Mouse (Mus musculus): ENCODE data around the gene Tut1. TPM values are rescaled to one million over a fixed set of nuclear protein-coding genes. Genes with fewer than 3 reads are reported as not detected.
"Not testable (repeated sequence)": the region's sequence is repeated elsewhere in the genome, so short reads cannot be mapped to it uniquely, and the experiment has no call there.

Gene Tut1
- total RNA-seq, 2 experiments from 2014 or later = 14.5 to 28.9 TPM

GRCm38 (mm10) chr19:8942276-8942964 lies 11.2 kb upstream of the Tut1 start:
- ATAC-seq (replicated peaks; ENCODE audit: poor library complexity, severe bottlenecking) = peak; percentile 29

GRCm38 (mm10) chr19:8943047-8943446 lies 10.6 kb upstream of the Tut1 start:
- no peak for ATAC-seq (replicated peaks; ENCODE audit: poor library complexity, severe bottlenecking)

GRCm38 (mm10) chr19:8944062-8944461 lies 9.6 kb upstream of the Tut1 start:
- no peak for ATAC-seq (replicated peaks; ENCODE audit: poor library complexity, severe bottlenecking)

GRCm38 (mm10) chr19:8944750-8945149 lies 8.9 kb upstream of the Tut1 start:
- peak; percentile 21; the same call in 1 of the 2 replicates for ATAC-seq (replicated peaks; ENCODE audit: poor library complexity, severe bottlenecking)

GRCm38 (mm10) chr19:8945251-8945650 lies 8.4 kb upstream of the Tut1 start:
- ATAC-seq (replicated peaks; ENCODE audit: poor library complexity, severe bottlenecking) = no peak

GRCm38 (mm10) chr19:8946929-8947328 lies 6.7 kb upstream of the Tut1 start:
- ATAC-seq (replicated peaks; ENCODE audit: poor library complexity, severe bottlenecking) = no peak

GRCm38 (mm10) chr19:8950190-8950589 lies 3.5 kb upstream of the Tut1 start:
- no peak for ATAC-seq (replicated peaks; ENCODE audit: poor library complexity, severe bottlenecking)

GRCm38 (mm10) chr19:8952241-8952640 lies 1.4 kb upstream of the Tut1 start:
- no peak for ATAC-seq (replicated peaks; ENCODE audit: poor library complexity, severe bottlenecking)

- no peak for ATAC-seq (replicated peaks; ENCODE audit: poor library complexity, severe bottlenecking)
Measured at GRCm38 (mm10) chr19:8954171-8954570, 524 bp downstream of the Tut1 start.

GRCm38 (mm10) chr19:8962256-8962655 lies 8.6 kb downstream of the Tut1 start:
- ATAC-seq (replicated peaks; ENCODE audit: poor library complexity, severe bottlenecking) = no peak

GRCm38 (mm10) chr19:8965075-8965474 lies 11.4 kb downstream of the Tut1 start:
- ATAC-seq (replicated peaks; ENCODE audit: poor library complexity, severe bottlenecking) = no peak

- ATAC-seq (replicated peaks; ENCODE audit: poor library complexity, severe bottlenecking) = no peak
Measured at GRCm38 (mm10) chr19:8965771-8966170, 12.1 kb downstream of the Tut1 start.

- ATAC-seq (replicated peaks; ENCODE audit: poor library complexity, severe bottlenecking) = no peak
Measured at GRCm38 (mm10) chr19:8966198-8966589, 12.5 kb downstream of the Tut1 start.

- ATAC-seq (replicated peaks; ENCODE audit: poor library complexity, severe bottlenecking) = peak; percentile 95
Measured at GRCm38 (mm10) chr19:8966590-8967372, 13.1 kb downstream of the Tut1 start, which contains the start of gene Eef1g. Gene Eef1g (plus strand): TSS chr19:8967041.

- no peak for ATAC-seq (replicated peaks; ENCODE audit: poor library complexity, severe bottlenecking)
Measured at GRCm38 (mm10) chr19:8967373-8967743, 13.7 kb downstream of the Tut1 start.

GRCm38 (mm10) chr19:8967893-8968292 lies 14.2 kb downstream of the Tut1 start:
- no peak for ATAC-seq (replicated peaks; ENCODE audit: poor library complexity, severe bottlenecking)

GRCm38 (mm10) chr19:8972491-8972890 lies 18.8 kb downstream of the Tut1 start:
- not testable (repeated sequence) for ATAC-seq (replicated peaks; ENCODE audit: poor library complexity, severe bottlenecking)

GRCm38 (mm10) chr19:8974638-8975037 lies 21.0 kb downstream of the Tut1 start:
- no peak for ATAC-seq (replicated peaks; ENCODE audit: poor library complexity, severe bottlenecking)

GRCm38 (mm10) chr19:8975491-8975890 lies 21.8 kb downstream of the Tut1 start:
- ATAC-seq (replicated peaks; ENCODE audit: poor library complexity, severe bottlenecking) = no peak

- ATAC-seq (replicated peaks; ENCODE audit: poor library complexity, severe bottlenecking) = peak; percentile 47
Measured at GRCm38 (mm10) chr19:8976535-8976934, 22.9 kb downstream of the Tut1 start.

- ATAC-seq (replicated peaks; ENCODE audit: poor library complexity, severe bottlenecking) = peak; percentile 56
Measured at GRCm38 (mm10) chr19:8980771-8981170, 27.1 kb downstream of the Tut1 start.
